Mouse (Mus musculus): ENCODE results near the gene Tmem141.

DNA sequence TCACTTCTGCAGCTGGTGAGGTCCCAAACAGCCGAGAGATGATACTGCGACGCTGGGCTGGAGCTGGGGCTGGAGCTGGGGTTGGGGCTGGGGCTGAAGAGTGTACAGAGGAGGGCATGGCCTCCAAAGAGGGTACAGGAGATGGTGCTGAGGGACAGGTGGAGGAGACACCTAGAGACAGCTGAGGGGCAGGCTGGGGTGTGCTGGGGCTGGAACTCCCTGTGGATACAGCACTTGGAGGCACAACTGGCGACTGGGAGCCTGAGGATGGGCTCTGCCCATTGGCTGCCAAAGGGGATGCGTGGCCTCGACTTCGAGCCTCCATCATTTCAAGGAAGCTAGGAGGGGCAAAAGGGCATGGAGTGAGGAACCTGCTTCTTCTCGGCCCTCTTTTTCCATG, 34.5 kb downstream of the Tmem141 start:
- TF ChIP-seq GATA1 (IDR thresholded peaks at IDR 0.05; ENCODE audit: low read length), result no peak
- no peak for TF ChIP-seq TAL1 (IDR thresholded peaks at IDR 0.05; ENCODE audit: low read length)

Data from erythroblast, embryonic 14.5 days (primary cell).